Mouse (Mus musculus) kidney, embryonic 15.5 days (tissue): ENCODE measurements around the gene Mgst3. TPM values are rescaled to one million over a fixed set of nuclear protein-coding genes. Genes with fewer than 3 reads are reported as not detected.
A peak's percentile ranks its signal among the peaks of the same experiment; 100 is the strongest.

ENCODE experiments used
- ATAC-seq: fragments of 200-750 bp; cut with Nextera tagmentation; replicated peaks from 2 replicates; pipeline ENCODE4 v1.8.0; 2017; ENCODE audit warnings: moderate TSS enrichment; ENCODE audit not compliant: low FRiP score
- H3K27ac ChIP-seq: fragments of 300-500 bp; sonication (generic); 2 replicates; pipeline ENCODE4 v1.5.1; 2015; ENCODE audit warnings: mild to moderate bottlenecking, inconsistent platforms
- H3K27me3 ChIP-seq: fragments of 300-500 bp; sonication (generic); 2 replicates; pipeline ENCODE4 v1.6.1; 2015; ENCODE audit warnings: inconsistent platforms
- H3K36me3 ChIP-seq: fragments of 300-500 bp; sonication (generic); 2 replicates; pipeline ENCODE4 v1.6.1; 2015; ENCODE audit warnings: inconsistent platforms
- H3K4me1 ChIP-seq: fragments of 300-500 bp; sonication (generic); 2 replicates; pipeline ENCODE4 v1.6.1; 2015; ENCODE audit warnings: inconsistent platforms
- H3K4me2 ChIP-seq: fragments of 300-500 bp; sonication (generic); 2 replicates; pipeline ENCODE4 v1.6.1; 2015; ENCODE audit warnings: moderate library complexity, mild to moderate bottlenecking, inconsistent platforms
- H3K4me3 ChIP-seq: fragments of 300-500 bp; sonication (generic); replicated peaks from 2 replicates; pipeline ENCODE4 v1.5.1; 2015; ENCODE audit warnings: mild to moderate bottlenecking, inconsistent platforms
- H3K9ac ChIP-seq: fragments of 300-500 bp; sonication (generic); 2 replicates; pipeline ENCODE4 v1.6.1; 2015; ENCODE audit warnings: mild to moderate bottlenecking, inconsistent platforms
- H3K9me3 ChIP-seq: fragments of 300-500 bp; sonication (generic); replicated peaks from 2 replicates; pipeline ENCODE4 v1.6.1; 2016; ENCODE audit warnings: inconsistent platforms
- WGBS: fragments of 180-500 bp; shearing (Covaris S2); methylation state at CpG from one replicate; pipeline ENCODE4 v1.1.7; 2015; ENCODE audit warnings: mixed read lengths; 5-methylcytosine and 5-hydroxymethylcytosine counted together
- polyA plus RNA-seq: library from polyadenylated mRNA; unstranded; fragments of >200 nt; fragmentation: Nextera tagmentation; extraction: Ambion mirVana; gene quantifications from 2 replicates; pipeline ENCODE4 v1.2.1, GENCODE M21; 2015

The Mgst3 gene
- polyA plus RNA-seq, 1 experiment from 2014 or later = 47.9 TPM

DNA sequence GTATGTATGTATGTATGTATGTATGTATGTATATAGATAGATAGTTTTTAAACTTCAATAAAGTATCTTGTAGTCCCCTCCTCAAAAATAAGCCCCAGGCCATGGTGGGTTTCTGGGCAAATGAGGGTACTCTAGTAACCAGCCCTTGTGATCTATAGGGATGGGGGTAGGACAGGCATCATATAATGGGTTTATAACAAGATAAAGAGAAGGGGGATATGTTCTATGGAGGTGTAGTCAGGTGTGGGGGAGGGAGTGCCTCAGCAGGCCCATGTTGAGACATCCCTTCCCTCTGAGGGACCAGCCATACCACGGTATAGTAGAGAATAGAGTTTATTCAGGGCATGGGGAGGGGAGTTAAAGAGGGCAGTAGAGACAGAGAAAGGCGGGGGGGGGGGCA lies 7.2 kb downstream of the Mgst3 start:
- Histone ChIP-seq H3K9ac (no peak overlapping the region), H3K4me2 (no peak overlapping the region), H3K9me3 (no peaks in the 10 kb centered on the region), H3K36me3 (no peaks in the 10 kb centered on the region), H3K27ac (no peak overlapping the region), H3K4me1 (no peaks in the 10 kb centered on the region), H3K4me3 (no peak overlapping the region), H3K27me3 (no peaks in the 10 kb centered on the region)
- 68% methylated on average over 2 of the region's 2 CpGs for WGBS
- no peak for ATAC-seq

DNA sequence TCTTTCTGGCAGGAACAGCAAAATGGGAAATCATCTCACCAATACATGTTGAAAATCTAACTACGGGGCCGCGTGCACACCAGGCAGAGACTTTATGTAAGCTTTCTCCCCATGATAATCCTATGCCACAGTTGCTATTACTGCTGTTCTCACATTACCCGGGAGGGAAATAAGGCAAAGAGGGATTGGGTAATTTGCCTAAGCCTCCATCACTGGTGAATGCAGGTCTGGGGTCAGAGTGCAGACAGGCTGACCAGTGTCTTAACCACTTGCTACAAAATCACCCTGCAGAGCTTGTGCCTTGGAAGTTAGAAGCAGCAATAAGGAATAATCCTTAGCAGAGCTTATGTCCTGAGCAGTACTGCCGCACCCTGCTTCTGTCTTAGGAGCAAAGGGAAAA lies 8.0 kb downstream of the Mgst3 start:
- no peaks in the 10 kb centered on the region for H3K27me3 ChIP-seq
- H3K36me3 ChIP-seq = no peaks in the 10 kb centered on the region
- H3K4me1 ChIP-seq = no peaks in the 10 kb centered on the region
- no peaks in the 10 kb centered on the region for H3K9me3 ChIP-seq
- H3K4me3 ChIP-seq = no peak overlapping the region
- ATAC-seq = no peak
- no peak overlapping the region for H3K4me2 ChIP-seq
- no peak overlapping the region for H3K27ac ChIP-seq
- no peak overlapping the region for H3K9ac ChIP-seq
- WGBS = 78% methylated on average over 5 of the region's 5 CpGs

DNA sequence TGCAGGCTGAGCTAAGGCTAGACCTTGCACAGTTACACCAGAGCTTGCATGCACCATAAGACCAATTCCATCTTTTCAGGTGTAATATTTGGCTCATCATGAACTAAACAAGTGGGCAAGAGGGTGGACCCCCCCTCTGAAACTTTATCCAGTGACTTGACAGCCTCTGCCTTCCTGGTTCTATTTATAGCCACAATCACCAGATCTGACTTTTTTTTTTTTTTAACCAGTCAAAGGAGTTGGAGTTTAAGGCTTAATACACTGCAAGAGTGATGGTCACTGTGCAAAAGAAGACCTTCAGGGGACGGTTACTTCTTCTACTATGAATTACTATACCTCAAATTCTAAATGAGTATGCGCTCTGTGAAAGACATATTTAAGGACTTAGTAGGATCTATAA lies 8.4 kb downstream of the Mgst3 start:
- Histone ChIP-seq H3K27ac (no peak overlapping the region), H3K36me3 (no peaks in the 10 kb centered on the region), H3K4me2 (no peak overlapping the region), H3K27me3 (no peaks in the 10 kb centered on the region), H3K9ac (no peak overlapping the region), H3K9me3 (no peaks in the 10 kb centered on the region), H3K4me3 (no peak overlapping the region), H3K4me1 (no peaks in the 10 kb centered on the region)
- WGBS = 93% methylated on average over 2 of the region's 2 CpGs
- ATAC-seq = no peak

DNA sequence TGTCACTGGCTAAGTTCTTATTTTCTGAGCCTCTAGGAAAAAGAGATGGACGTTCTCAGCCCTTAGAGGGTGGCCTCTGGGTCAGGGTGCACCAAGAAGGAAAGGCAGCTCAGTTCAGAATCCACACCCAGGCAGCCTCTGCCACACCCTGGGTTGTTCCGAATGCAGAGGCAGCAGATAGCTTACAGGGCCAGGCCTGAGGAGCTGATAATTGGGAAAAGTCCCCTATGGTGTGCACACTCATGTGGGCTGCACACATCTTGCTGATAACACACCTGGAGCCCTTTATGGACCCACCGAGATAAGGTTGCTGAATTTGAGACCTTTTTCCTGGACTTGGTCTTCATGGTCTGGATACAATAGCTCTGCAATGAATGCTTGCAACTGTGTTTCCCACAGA lies 9.5 kb downstream of the Mgst3 start:
- H3K27ac ChIP-seq = no peak overlapping the region
- no peaks in the 10 kb centered on the region for H3K27me3 ChIP-seq
- no peaks in the 10 kb centered on the region for H3K4me1 ChIP-seq
- H3K9ac ChIP-seq = no peak overlapping the region
- no peak overlapping the region for H3K4me3 ChIP-seq
- H3K9me3 ChIP-seq = no peaks in the 10 kb centered on the region
- 67% methylated on average over 3 of the region's 3 CpGs for WGBS
- H3K4me2 ChIP-seq = no peak overlapping the region
- H3K36me3 ChIP-seq = no peaks in the 10 kb centered on the region
- ATAC-seq = peak; percentile 90

DNA sequence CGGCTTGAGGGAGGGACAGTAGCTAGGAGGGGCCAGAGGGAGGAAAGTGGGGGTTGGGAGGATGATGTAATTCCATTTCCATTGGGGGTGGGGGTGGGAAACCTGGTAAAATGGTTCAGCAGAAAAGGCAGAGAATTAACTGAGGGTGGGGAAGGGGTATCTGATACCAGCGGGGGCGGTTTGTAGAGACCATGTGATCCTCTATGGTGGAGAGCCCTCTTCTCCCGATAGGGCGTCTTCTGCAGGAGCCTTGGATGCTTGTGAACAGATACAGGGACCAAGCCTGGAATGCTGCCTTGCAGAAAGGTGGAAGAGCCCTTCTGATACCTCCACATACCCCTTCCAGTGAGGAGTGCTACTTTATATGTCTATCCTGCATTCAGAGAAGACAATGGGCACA lies 10.5 kb downstream of the Mgst3 start:
- no peak for ATAC-seq
- Histone ChIP-seq H3K4me3 (no peak overlapping the region), H3K27me3 (no peaks in the 10 kb centered on the region), H3K36me3 (no peaks in the 10 kb centered on the region), H3K9ac (no peak overlapping the region), H3K27ac (no peak overlapping the region), H3K4me2 (no peak overlapping the region), H3K9me3 (no peaks in the 10 kb centered on the region), H3K4me1 (no peaks in the 10 kb centered on the region)
- WGBS = 88% methylated on average over 5 of the region's 5 CpGs

DNA sequence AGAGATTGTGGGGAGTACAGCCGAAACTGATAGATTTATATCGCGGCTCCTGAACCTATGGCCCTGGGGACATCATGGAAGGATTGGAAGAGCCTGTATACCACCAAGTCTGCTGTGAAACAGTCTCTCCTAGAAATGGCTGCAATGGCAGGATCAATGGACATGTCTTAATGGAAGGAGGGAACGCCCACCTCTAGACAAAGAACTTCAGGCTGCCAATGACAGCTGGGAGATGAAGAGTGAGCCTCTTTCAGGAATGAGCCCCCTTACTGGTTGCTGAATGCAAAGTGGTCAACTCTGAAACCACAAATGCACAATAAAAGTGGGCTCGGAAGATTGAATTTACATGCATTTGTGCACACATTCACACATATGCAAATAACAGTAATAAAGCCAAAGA lies 10.9 kb downstream of the Mgst3 start:
- H3K9me3 ChIP-seq = no peaks in the 10 kb centered on the region
- 83% methylated on average over 5 of the region's 5 CpGs for WGBS
- H3K27me3 ChIP-seq = no peaks in the 10 kb centered on the region
- H3K4me2 ChIP-seq = no peak overlapping the region
- no peaks in the 10 kb centered on the region for H3K4me1 ChIP-seq
- H3K27ac ChIP-seq = no peak overlapping the region
- no peak overlapping the region for H3K4me3 ChIP-seq
- ATAC-seq = no peak
- no peaks in the 10 kb centered on the region for H3K36me3 ChIP-seq
- H3K9ac ChIP-seq = no peak overlapping the region

DNA sequence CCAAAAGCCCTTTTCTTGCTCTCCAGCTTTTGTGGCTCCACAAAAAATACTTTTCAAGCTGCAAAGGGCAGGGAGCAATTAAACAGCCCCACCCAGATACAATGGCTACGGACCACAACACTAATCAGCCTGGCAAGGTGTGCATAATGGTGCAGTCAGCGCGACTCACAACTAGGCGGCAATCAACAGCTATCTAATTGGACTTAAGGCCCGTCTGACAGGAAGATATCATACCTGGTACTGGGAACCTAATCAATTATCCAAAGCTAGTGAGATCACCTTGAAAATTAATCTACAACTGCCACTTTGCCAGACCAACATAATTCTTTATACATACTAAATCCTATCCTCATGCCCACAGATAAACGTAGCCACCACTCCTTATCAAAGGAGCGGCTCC lies 11.3 kb downstream of the Mgst3 start:
- 72% methylated on average over 7 of the region's 7 CpGs for WGBS
- no peak overlapping the region for H3K27ac ChIP-seq
- no peak for ATAC-seq
- H3K4me2 ChIP-seq = no peak overlapping the region
- no peaks in the 10 kb centered on the region for H3K4me1 ChIP-seq
- H3K27me3 ChIP-seq = no peaks in the 10 kb centered on the region
- no peak overlapping the region for H3K9ac ChIP-seq
- H3K4me3 ChIP-seq = no peak overlapping the region
- no peaks in the 10 kb centered on the region for H3K36me3 ChIP-seq
- no peaks in the 10 kb centered on the region for H3K9me3 ChIP-seq

DNA sequence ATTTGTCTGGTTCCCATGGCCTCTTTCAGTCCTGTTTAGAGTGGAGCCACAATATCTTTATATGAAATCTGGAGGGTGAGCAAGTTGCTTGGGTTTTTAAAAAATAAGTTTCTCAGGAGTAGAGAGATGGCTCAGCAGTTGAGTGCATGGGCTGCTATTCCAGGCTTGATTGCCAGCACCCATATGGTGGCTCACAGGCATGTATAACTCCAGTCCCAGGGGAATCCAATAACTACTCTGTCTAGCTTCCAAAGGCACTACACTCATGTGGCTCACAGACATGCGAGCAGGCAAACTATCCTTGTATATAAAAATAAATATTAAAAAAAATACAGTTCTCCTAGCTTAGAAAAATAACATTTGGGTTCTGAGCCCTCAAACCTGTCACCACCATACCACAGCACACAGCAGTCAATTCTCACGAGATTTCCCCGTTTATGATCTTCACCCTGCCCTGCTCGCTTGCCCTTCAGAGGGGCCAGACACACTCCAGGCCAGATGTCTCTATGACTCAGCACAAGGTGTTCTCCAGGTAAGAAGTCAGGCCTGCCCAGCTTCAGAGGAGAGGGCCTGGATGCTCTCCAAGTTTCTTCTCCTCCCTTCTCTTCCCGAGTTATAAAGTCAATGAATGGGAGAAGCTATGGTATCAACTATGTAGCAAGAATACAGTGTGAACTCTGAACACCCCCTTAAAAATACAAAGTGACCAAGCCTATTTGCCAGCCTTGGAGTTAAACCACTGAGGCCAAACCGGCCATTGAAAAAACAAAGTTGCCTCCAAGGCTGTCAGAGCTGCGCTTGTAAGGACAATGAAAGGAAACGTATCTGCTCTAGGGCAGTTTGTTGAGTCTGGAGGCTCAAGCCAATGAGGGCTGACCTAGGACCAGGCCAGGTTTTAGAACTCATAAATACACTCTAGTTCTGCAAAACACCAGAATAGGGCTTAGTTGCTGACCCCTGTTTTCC lies 12.3 kb downstream of the Mgst3 start:
- H3K27ac ChIP-seq = no peak overlapping the region
- H3K9me3 ChIP-seq = no peaks in the 10 kb centered on the region
- ATAC-seq = no peak
- H3K4me2 ChIP-seq = no peak overlapping the region
- no peak overlapping the region for H3K4me3 ChIP-seq
- 0 out of 2 replicates have a peak, but pooled peaks cover 2% of the 10 kb centered on the region for H3K36me3 ChIP-seq
- no peaks in the 10 kb centered on the region for H3K27me3 ChIP-seq
- H3K4me1 ChIP-seq = no peaks in the 10 kb centered on the region
- WGBS = 70% methylated on average over 8 of the region's 8 CpGs
- no peak overlapping the region for H3K9ac ChIP-seq

DNA sequence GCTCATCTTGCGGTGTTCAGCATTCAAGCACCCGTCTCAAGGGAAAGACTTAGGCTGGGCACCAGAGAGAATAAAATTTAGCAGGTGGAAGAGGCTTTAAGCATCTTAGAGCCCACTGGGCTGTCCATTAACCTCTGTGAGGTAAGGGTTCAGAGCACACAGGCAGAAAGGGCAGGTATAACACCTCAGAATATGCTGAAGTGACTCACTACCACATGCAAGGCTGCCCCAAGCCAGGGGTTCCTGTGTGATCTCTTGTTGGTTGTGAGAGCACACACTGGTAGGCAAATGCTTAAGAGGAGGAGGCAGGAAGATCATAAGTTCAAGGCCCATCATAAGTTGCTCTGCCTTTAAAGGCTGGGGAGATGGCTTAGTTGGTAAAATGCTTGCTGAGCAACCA lies 13.4 kb downstream of the Mgst3 start:
- H3K27me3 ChIP-seq = no peaks in the 10 kb centered on the region
- no peaks in the 10 kb centered on the region for H3K4me1 ChIP-seq
- no peak overlapping the region for H3K27ac ChIP-seq
- no peak for ATAC-seq
- H3K4me3 ChIP-seq = no peak overlapping the region
- no peak overlapping the region for H3K9ac ChIP-seq
- WGBS = 85% methylated on average over 2 of the region's 2 CpGs
- H3K4me2 ChIP-seq = no peak overlapping the region
- 0 out of 2 replicates have a peak, but pooled peaks cover 3% of the 10 kb centered on the region for H3K36me3 ChIP-seq
- no peaks in the 10 kb centered on the region for H3K9me3 ChIP-seq

DNA sequence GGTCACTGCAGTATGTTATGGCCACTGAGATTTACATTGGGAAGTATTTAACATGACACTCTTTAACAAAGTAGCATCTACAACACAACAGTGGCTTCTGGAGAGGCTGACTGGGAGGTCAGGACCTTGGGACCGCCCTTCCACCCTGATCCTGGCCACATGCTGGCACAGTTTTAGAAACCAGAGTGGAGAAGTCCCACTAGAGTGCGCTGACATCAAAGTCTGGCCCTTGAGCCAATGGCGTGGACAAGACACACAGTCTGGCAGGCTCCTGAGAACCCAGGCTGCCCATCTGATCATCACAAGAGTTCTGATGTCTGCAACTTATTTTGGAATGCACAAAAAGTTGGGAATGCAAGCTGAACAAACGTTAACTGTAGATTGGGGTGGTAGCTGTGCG lies 13.9 kb downstream of the Mgst3 start:
- 0 out of 2 replicates have a peak, but pooled peaks cover 3% of the 10 kb centered on the region for H3K36me3 ChIP-seq
- ATAC-seq = no peak
- H3K9ac ChIP-seq = no peak overlapping the region
- 70% methylated on average over 5 of the region's 5 CpGs for WGBS
- no peaks in the 10 kb centered on the region for H3K27me3 ChIP-seq
- H3K9me3 ChIP-seq = no peaks in the 10 kb centered on the region
- H3K4me1 ChIP-seq = peaks cover 2% of the 10 kb centered on the region
- no peak overlapping the region for H3K27ac ChIP-seq
- H3K4me2 ChIP-seq = no peak overlapping the region
- H3K4me3 ChIP-seq = no peak overlapping the region

DNA sequence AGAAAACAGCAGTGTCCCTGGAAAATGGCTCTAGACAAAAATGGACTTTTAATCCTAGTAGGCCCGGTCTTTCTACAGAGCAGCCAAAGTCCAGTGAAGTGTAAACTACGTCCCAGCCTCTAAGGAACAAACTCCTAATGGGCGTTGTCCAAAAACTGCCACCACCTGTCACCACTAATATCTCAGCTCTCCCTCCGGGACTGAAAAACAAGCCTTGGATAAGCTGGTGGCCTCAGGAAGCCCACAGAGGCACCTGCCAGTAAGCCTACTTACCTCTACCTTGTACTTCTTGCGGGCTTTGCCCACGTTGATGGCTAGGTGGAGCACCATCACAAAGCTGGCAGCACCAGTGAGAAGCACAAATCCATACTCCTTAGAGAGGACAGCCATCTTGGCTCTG lies 15.6 kb downstream of the Mgst3 start:
- Histone ChIP-seq H3K4me1 (peaks cover 9% of the 10 kb centered on the region), H3K27ac (no peak overlapping the region), H3K4me3 (no peak overlapping the region), H3K27me3 (no peaks in the 10 kb centered on the region), H3K9me3 (no peaks in the 10 kb centered on the region), H3K4me2 (no peak overlapping the region), H3K9ac (no peak overlapping the region), H3K36me3 (0 out of 2 replicates have a peak, but pooled peaks cover 3% of the 10 kb centered on the region)
- WGBS = 67% methylated on average over 6 of the region's 6 CpGs
- no peak for ATAC-seq

DNA sequence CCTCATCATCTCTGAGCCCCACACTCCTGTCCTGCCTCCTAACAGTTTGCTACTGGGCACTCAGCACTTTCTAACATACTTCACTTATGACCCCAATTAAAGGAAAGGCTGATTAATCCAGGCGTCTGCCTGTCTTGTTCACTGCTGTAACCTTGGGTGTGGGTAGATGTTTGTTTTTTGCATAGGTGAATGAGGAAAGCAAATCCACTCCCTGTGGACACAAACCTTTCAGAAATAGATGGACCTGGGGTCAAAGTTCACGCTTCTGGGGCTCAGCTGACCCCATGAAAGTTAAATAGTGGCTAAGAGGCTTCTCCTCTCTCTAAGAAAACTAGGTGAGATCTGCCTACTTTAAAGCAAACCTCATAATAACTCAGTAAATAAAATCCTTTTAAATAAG lies 18.7 kb downstream of the Mgst3 start:
- Histone ChIP-seq H3K27ac (no peak overlapping the region), H3K9ac (no peak overlapping the region), H3K36me3 (0 out of 2 replicates have a peak, but pooled peaks cover 6% of the 10 kb centered on the region), H3K27me3 (no peaks in the 10 kb centered on the region), H3K4me3 (no peak overlapping the region), H3K9me3 (no peaks in the 10 kb centered on the region), H3K4me2 (peak overlapping the region; percentile 46), H3K4me1 (peaks cover 9% of the 10 kb centered on the region)
- 41% methylated on average over 2 of the region's 2 CpGs for WGBS
- 0 out of 2 replicates have a peak, but pooled peaks have one; percentile 1 for ATAC-seq
